Mouse (Mus musculus) cerebral cortex, adult 2 months (tissue): ENCODE data around the gene Sgms2.

ENCODE experiments used
- WGBS: fragments of 180-500 bp; shearing (Covaris S2); methylation state at CpG from one replicate; pipeline ENCODE4 v1.1.7; 2018; 5-methylcytosine and 5-hydroxymethylcytosine counted together

Sgms2 gene

DNA sequence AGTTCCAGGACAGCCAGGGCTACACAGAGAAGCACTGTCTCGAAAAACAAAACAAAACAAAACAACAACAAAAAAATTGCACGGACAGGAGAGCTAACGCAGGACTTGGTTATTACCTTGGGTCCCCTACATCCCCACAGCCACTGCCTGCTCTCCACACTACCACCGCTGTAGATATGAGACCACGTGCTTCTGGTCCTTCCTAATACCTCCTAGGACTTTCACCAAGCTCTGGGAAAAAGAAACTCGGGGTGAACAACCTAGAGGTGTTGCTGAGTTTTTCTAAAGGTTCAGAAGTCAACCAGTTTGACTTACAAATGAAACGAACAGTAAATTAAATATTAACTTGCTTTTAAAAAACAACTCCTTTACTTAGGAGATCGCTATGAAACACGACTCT lies 2.8 kb downstream of the Sgms2 start:
- WGBS: 84% methylated on average over 9 of the region's 9 CpGs

DNA sequence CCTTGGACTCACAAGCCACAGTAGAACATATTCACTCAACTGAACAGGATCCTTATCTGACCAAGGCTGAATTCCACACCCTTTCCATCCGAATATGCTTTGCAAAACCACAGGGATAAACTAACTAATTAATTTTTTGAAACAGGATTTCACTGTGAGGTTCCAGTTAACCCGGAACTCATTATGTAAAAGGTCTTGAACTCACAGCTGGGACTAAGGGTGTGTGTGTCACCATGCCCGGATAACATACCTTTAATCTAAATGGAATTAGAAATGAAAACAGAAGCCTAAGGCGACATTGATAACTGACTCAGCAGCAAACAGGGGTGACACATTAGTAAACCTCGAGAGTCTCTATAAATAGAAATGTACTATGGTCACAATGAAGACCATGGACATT lies 5.8 kb downstream of the Sgms2 start:
- whole genome bisulfite sequencing: 65% methylated on average over 5 of the region's 5 CpGs

DNA sequence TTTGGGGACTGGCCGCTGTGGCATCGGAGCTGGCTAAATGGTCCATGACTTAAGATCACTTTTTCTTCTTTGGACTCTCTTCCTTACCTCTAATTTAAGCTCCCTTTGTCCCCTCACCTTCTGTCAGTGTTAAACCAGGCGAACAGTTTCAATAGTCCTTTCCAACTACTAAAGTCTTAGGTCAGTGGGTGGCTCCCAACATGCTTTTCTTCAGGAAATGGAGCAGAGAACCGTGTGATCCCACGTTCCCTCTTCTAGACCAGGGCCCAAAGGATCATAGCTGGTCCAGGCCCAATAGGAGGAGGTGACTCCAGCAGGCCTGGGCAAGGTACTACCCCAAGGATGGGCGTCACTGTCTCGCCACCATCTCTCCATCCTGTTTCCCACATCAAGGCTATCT lies 7.6 kb downstream of the Sgms2 start:
- WGBS: 84% methylated on average over 7 of the region's 7 CpGs

DNA sequence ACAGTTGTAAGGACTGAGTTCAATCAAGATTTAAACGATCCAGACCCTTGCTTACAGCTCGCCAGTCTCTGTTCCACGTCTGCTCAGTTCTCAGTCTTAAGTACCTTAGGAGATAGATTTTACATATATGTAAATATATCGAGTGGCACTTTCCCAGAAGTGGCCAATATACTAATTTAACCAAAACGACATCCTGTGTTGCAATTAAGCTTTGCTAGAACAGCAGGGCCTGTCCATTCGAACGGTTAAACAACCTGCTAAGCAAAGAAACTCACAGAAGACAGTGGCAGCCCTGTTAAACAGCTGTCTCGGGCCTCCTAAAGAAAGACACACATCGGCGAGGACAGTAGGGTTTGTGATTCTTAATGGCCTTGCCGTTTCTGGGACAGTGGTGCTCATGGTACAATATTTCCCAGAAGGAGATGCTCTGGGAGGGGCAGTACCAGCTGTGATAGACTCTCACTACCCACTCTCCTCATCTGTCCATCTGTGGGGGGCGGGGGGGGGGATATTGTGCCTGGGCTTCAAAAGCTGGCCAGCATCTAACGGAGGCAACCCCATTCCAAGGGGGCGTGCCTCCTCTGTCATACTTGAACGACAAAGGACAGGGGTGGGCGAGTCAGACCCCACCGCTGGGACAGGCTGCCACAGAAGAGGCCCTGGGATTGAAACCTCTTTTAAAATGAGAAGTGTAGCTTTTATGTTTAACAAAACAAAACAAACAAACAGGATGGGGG lies 9.1 kb downstream of the Sgms2 start:
- WGBS: 61% methylated on average over 17 of the region's 17 CpGs

DNA sequence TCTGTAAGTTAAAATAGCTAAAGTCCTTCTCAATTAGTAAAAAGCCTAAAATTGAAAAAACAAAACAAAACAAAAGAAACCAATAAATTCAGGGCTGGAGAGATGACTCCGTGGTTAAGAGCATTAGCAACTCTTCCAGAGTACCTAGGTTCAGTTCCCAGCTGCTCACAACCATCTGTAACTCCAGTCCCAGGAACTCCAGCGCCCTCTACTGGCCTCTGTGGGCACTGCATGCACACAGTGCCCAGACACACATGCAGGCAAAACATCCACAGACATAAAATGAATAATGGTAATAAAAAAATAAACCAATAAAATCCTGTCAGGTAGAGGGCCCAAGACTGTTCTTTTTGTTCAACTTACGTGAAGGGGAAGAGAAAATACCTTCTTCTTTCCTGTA lies 10.6 kb downstream of the Sgms2 start:
- WGBS: 62% methylated on average over 3 of the region's 3 CpGs

DNA sequence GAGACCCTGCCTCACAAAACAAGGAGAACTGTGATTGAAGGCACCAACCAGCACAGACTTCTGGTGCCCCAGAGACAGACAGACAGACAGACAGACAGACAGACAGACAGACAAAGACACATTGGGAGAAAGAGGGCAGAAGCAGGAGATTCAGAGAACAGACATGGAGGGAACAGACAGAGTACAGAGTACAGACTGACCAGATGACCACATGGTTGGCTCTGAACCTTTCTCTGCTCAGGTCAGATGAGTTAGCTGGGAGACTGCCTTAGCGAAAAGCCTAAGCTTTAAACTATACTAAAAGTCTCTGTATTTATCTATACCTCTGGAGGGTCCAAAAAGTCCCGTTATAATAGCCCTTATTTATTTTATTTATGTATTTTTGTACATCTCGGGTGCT lies 11.8 kb downstream of the Sgms2 start:
- WGBS: 96% methylated on average over 3 of the region's 3 CpGs

DNA sequence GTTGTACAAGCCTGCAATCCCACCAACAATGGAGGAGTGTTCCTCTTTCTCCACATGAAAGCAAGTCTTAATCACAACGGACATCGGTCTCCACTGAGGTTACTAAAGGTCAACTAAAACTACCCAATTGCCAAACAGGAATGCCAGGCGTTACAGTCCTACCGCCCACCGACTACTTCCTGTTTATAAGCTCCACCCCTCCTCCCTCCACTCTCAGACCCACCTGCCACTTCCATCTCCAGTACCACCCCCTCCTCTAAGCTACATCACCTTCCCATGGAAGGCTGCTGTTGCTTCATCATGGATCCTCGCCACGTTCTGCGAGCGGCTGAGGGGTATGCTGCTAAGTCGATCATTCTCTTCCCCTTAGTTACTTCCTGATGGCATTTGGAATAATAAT lies 15.2 kb downstream of the Sgms2 start:
- WGBS: 96% methylated on average over 10 of the region's 10 CpGs

DNA sequence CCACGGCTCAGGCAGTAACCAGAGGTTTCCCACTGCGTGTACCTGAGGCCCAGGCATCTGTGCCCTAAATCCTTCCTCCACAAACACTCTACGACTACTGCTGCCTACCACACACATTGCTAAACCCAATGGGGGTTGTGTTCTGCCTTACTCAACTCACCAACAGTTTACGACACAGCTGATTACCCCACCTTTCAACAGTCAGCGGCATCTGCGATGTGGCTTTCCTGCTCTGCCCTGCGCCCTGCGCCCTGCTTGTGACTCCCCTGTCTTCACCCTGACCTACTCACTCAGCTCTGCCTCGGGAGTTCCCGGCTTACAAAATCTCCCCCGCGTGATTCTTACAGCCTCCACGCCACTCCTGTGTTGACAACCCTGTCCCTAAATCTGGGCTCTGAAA lies 16.7 kb downstream of the Sgms2 start:
- WGBS: 89% methylated on average over 13 of the region's 13 CpGs

DNA sequence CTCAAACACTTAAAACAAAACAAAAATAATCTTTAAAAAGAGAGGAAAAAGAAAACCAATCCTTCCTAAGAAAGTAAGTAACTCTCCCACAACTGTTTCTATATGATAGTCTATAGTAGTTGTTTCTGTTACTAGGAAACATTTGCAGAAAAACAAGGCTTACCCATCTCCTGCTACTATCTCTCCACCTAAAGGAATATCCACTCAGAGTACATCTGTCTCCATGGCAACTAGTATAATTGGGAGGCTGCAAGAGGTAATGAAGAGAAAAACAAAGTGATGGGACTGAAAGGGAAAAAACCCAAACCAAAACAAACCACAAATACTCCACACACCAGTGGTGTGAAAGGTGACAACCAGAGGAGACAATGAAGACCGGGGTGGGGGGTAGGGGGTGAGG lies 17.7 kb downstream of the Sgms2 start:
- 38% methylated on average over 1 of the region's 1 CpGs for WGBS

DNA sequence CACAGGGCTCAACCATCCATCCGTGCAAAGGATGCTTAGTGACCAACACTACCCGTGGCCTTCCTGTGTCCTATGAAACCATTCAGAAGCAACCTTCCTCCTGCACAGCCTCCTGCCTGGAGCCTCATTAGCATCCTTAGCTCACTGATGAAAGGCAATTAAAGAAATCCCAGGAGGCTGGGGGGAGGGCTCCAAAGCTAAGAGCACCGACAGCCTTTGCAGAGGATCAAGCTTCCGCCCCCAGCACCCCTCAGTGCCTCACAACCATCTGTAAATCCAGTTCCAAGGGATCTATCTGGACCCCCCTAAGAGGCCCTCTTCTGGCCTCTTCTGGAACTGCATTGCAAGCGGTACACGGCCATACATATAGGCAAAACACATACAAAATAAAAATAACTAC lies 19.4 kb downstream of the Sgms2 start:
- WGBS: 64% methylated on average over 6 of the region's 6 CpGs

DNA sequence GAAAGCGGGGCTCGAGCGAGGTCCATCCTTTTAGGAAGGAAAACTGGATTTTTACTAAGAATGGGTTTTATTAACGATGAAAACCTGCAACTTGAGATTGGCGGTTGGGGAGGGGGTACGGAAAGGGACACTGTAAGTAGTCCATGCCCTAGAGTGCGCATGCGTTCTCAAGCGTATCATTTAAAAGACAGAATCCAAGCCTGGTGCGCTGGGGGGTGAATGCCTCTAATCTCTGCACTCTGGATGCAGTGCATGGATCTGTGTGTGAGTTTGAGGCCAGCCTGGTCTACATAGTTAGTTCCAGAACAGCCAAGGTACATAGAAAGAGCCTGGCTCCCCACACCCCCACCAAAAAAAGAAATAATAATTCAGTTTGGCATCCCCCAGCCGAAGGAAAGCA lies 19.8 kb downstream of the Sgms2 start:
- WGBS: 68% methylated on average over 11 of the region's 11 CpGs

DNA sequence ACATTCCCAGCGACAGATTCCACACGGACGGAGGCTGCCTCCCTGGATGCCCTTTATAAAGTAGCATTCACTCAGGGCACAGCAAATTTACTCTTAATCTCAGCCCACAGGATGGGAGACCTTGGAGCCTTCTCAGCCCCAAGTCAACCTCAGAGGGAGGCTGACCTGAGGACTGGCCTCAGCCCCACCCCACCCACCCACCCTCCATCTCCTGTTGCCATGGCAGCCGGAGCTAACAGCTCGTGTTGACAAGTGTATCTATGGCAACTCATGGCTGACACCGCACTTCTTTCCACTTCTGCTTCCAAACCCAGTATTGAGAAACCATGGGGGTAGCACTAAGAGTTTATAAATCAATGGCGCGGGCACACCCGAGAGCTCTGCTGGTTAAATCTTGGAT lies 20.4 kb downstream of the Sgms2 start:
- WGBS: 47% methylated on average over 9 of the region's 9 CpGs

DNA sequence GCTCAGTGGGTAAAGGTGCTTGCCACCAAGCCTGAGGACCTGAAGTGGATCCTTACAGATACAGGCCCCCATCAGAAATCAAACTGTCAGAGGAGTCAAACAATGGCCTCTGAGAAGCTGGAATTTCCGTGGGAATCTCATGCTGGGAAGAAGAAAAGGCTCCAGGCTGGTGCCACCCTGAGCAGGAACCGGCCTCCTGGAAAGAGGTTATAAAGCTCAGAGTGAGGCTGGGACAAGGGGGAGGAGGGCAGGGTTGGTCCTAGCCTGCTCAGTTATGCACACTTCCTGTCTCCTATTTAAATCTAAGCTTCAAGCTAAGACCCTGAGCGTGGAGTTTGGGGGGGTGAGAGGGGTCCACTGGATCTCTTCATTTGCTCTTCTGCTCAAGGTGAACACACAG lies 21.6 kb downstream of the Sgms2 start:
- WGBS: 58% methylated on average over 3 of the region's 3 CpGs

DNA sequence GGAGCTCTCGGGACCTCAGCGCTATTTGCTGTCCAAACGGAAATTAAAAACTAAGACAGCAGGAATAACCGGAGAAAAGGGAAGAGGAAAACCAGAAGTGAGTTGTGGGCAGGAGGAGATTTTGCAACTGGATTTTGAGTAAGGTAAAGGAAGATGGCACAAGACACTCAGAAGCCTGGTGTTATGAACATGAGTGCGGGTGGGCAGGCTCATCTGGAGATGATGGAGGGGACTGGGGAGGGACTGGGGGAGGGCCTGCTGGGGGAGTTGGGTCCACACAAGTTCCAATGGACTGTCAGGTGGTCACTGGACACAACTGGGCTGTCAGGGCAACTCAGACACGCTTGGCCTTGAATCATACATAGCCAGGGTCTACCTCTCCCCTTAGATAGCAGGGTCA lies 24.8 kb downstream of the Sgms2 start:
- 90% methylated on average over 6 of the region's 6 CpGs for WGBS

DNA sequence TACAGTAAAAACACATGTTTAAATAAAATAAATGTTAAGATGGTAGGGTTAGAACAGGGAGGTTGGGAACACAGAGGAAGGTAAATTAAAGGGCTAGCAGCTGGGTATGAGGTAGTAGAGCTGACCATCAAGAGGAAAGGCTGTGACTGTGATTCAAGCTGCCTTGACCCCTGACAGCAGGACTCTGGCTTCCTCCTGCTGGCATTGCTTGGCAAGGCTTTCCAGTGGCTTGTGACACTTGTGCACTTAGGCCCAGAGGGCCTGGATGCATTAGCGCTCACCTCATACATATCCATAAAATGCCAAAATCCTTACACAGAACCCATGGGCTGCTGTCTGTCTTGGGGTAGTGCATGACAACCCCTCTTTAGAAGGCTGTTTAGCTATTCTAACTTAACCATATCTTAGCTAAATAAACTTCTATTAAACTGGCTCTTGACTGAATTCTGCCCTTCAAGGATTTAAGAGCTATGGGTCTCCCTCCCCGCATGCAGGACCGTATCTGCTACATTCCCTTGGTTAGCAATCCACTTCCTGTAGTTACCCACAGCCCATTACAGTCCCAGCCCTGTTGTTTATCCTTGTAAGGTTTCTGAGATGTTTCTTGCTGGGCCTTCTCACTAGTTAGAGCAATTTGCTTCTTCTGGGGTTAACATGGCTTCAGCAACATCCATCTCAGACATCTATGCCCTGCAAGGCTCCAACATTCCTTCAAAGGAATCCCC lies 25.5 kb downstream of the Sgms2 start:
- WGBS: 84% methylated on average over 3 of the region's 3 CpGs

DNA sequence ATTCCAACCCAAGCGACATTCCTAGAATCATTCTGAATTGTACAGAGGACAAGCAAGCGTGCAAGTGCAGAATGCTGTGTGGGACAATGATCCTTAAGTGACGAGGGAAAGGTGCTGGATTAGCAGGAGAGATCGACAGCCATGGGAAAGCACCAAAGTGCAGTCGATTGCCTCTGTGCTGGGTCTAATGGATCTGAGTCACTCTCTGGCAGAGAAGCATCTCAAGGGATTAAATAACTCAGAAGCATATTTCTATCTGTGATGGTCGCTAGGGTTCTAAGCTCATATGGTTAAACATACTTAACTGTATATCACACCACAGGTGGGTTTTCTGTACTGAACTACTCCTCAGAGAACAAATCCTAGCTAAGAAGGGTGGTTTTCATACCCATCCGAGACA lies 118.2 kb downstream of the Sgms2 start:
- 85% methylated on average over 7 of the region's 7 CpGs for WGBS

DNA sequence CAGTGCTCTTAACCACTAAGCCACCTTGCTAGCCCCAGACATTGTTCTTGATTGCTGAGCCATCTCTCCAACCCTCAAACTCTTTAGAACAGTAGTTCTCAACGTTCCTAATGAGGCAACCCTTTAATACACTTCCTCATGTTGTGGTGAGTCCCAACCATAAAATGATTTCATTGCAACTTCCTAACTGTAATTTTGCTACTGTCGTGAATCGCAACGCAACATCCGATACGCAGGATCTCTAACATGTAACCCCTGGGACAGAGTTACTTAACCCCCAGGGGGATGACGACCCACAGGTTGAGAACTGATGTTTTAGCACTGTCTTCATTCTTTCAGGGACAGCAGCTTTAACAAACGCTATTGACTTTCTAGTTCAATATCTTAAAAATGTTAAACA lies 122.5 kb downstream of the Sgms2 start:
- 93% methylated on average over 8 of the region's 8 CpGs for WGBS

DNA sequence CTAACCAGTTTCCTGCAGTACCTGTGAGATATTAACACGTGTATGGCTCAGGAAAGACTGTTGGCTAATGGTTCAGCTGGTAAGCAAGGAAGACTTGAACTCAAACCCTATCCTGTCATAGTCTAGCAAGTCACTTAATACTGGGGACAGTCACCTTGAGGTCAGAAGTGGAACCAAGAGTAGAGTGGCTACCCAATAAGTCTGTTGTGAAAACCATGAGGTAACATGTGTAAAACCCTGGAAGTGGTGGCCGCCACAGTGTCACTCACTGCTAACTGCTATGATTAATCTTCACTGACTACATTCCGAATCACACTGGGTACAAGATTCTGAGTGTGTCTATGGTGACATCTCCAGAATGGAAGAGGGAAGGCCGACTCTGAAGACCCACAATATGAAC lies 123.8 kb downstream of the Sgms2 start:
- 87% methylated on average over 4 of the region's 4 CpGs for WGBS

DNA sequence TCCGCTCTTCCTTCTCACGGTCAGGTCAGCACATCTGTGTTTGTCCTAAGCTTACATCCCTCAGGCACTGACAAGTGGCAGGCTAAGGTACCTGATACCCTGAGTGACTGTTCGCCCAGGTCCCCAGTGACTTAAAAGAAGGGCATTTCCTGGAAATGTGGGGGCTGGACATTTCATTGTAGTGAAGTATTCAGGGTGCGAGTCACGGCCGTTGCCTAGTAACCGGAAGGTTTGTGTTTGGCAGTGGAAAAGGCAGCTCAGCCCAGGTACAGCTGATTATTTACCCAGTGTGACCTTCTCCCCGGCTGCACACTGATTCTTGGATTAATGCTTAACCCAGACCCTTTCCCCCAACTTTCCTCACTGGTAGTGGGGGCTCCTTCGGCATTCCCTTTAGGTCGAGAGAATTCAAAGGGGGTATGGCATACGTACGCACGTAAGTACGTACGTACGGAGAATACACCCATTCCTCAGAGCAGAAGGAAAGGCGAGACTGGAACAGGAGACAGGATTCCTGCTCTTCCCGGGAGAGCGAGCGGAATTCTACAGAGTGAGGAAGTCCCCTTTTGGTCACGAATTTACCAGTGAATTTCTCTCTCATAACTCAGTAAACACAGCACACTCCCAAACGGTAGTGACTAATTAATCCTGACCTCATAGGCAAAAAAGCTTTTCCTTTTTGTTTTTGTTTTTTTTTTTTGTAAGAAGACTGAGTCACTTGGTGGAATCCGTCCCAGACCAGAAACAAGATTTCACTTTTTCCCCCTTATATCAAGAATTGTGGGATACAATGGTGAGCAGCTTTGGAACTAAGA lies 126.4 kb downstream of the Sgms2 start:
- WGBS: 59% methylated on average over 23 of the region's 23 CpGs

DNA sequence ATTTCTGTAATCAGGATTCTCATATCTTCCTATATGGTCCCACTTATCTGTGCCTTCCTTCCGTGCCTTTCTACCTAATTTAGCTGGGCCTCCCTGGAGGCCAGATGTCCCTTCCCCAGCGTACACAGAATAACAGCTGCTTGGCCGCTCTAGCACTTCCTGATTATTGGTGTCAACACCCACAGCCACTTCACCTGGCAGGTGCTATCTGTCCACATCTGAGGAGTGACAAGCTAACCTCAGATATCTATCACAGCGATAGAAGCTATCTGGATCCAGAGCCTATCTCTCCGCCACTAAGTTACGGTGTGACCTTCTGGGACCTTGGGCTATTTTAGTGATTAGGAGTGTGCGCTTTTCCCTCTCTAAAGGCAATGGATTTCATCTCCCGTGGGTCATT lies 127.0 kb downstream of the Sgms2 start:
- WGBS: 81% methylated on average over 8 of the region's 8 CpGs

DNA sequence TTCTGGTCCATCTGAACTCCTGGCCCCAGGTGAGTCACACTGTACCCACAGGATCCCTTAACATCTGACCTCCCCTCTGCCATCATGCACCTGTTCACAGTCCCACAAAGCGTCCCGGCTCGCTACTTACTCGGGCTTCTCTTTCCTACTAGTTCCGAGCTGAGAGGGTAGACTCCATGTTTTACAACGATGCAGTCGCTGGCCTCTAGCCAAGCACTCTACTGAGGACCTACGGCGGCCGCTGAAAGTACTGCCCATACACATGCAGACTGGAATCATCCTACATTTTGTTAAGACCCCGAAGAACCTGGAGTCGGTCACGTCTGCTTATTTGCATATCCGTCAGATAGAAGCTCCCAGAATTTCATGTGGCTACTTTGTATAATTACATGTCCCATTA lies 127.6 kb downstream of the Sgms2 start:
- WGBS: 84% methylated on average over 14 of the region's 14 CpGs

DNA sequence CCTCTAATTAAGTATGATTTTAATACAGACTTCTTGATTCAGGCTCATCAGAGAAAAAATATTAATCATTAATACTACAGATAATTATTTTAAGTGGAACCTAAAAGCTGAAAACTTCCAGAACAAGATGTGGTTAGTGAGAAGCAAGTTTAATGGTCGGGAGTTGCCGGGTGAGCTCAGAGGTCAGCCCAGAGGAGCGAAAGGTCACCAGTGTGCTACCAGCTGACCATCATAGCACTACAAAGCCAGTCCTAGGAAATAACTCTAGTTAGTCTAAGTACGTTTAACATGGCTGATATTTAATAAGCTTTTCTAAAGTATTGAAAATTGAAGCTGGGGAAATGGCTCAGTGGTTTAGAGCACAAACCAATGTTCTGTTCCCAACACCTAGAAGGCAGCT lies 129.3 kb downstream of the Sgms2 start:
- 95% methylated on average over 4 of the region's 4 CpGs for WGBS

DNA sequence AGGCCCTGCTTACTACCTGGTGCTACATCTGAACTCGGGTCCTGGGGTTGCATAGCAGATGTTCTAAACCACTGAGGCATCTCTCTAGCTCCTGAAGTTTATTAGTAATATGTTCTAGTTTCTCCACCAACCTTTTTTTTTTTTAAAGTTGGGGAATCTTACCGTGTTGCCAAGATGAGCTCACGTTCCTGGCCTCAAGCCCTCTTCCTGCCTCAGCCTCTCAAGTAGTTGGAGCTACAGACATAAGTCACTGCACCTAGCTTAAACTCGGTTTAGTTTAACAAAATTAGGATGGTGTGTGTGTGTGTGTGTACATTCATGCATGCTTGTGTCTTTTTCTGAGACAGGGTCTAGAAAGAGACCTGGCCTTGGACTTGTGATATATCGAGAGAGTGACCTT lies 132.2 kb downstream of the Sgms2 start:
- 79% methylated on average over 5 of the region's 5 CpGs for WGBS
